Mouse (Mus musculus) left cerebral cortex, adult 2 months (tissue): Measurements from ENCODE around the gene Cpa4. TPM values are rescaled to one million over a fixed set of nuclear protein-coding genes. Genes with fewer than 3 reads are reported as not detected.

ENCODE experiments used
- DNase-seq, 2 experiments: peaks; one replicate each; pipeline ENCODE4 v3.0.0; 2021 to 2022; ENCODE audit warnings: low spot score in 2 of 2, mixed read lengths in 1 of 2; ENCODE audit errors: extremely low spot score in 1 of 2
- H3K27ac ChIP-seq: fragments of 200-600 bp; 2 replicates; pipeline ENCODE4 v1.8.1; 2022
- H3K4me3 ChIP-seq: fragments of 200-600 bp; 2 replicates; pipeline ENCODE4 v1.8.1; 2022
- CTCF ChIP-seq: fragments of 200-600 bp; IDR thresholded peaks from 2 replicates; pipeline ENCODE4 v1.8.1; 2022; ENCODE audit warnings: antibody characterized with exemption, mild to moderate bottlenecking, moderate library complexity
- intact Hi-C: fragments of 180-260 bp; cut with DNase I; formaldehyde crosslinking; loops from one replicate; pipeline ENCODE4 v1.15.1; 2025
- total RNA-seq, 2 experiments: library from RNA; stranded (reverse); gene quantifications; 2 replicates each; pipeline ENCODE4 v1.2.3; 2021

The Cpa4 gene
- total RNA-seq, 2 experiments from 2014 or later = 0.16 TPM; not detected in 1

DNA sequence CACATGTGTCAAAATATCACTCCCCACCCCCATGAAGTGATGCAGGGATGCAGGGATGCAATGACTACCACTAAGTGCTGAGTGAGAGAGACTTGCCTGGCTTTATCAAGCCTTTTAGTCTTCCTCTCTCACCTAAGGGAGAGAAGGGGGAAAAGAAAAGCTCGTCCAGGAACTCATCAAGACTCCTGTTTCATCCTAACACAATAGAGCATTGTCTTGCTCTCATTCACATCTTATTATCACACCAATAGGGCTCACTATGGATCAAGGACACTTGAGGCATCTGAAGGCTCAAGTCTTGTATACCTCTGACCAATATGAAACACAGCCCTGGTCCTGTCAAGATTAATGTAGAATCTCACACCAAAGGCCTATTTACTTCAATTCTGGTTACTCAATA lies 32.8 kb downstream of the Cpa4 start:
- intact Hi-C loops = no loop called here
- DNase-seq = no peak
- H3K27ac ChIP-seq = no peak overlapping the region
- TF ChIP-seq CTCF = no peak
- no peak overlapping the region for H3K4me3 ChIP-seq

DNA sequence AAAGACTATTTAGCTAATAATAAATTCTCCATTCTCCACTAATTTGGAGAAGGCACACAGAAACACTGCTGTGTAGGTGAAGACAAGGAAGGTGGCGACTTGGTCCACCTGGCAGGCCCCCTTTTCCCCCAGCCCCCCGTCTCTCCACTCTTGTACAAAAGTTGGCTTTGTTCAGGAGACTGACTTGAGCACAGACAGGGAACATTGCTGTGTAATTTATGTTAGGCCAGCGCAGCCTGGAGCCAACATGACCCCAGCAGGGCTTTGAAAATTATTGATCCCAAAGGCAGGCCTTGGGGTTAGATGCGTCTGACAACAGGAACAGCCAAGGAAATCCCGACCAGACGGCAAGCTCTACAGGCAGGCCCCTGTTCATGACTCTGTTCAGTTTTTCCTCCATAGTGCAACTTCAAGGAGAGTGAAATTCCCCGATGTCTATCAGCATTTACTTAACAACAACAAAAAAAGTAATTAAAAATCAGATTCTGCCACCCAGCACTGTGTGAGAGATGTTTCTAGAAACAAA lies 36.2 kb downstream of the Cpa4 start:
- no peak for TF ChIP-seq CTCF
- intact Hi-C loops = no loop called here
- DNase-seq = no peak
- no peak overlapping the region for H3K27ac ChIP-seq
- no peak overlapping the region for H3K4me3 ChIP-seq

DNA sequence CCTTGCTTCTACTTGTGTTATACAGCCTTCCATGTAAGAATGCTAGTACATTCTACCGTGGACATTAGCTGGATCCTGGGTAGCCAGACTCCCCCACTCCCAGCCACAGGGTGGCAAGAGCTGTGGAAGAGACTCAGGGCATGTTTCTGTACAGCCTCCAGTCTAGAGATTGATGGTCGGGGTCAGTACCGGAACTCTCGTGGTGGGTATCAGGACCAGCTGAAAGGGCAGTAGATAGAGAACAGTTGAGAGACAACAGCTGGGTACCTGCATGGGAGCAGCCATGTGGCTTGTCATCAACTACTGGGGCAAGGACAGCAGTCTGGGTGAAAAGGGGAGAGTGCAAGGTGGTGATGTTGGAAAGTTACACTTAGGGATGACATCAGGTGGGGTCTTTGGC lies 36.9 kb downstream of the Cpa4 start:
- no peak for TF ChIP-seq CTCF
- no peak overlapping the region for H3K4me3 ChIP-seq
- intact Hi-C loops = no loop called here
- DNase-seq = no peak
- H3K27ac ChIP-seq = no peak overlapping the region

DNA sequence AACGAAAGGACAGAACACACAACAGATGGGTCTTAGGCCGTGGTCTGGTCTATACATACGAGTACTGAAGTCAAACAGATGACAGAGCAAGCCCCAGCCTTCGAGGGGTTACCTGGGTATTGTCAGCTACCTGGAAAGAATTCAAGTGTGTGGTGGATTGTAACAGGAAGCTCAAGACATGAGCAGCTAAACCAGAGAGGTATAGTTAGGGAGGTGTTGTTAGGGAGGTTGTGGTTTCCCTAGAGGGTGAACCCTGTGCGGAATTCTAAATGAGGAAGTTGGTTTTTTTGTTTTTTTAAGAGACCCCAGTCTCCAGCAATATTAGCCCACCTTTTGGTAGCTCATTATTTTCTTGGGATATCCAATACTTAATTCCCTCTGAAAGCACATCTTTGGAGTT lies 37.5 kb downstream of the Cpa4 start:
- Histone ChIP-seq H3K27ac (no peak overlapping the region), H3K4me3 (no peak overlapping the region)
- intact Hi-C loops = no loop called here
- DNase-seq = no peak
- no peak for TF ChIP-seq CTCF

DNA sequence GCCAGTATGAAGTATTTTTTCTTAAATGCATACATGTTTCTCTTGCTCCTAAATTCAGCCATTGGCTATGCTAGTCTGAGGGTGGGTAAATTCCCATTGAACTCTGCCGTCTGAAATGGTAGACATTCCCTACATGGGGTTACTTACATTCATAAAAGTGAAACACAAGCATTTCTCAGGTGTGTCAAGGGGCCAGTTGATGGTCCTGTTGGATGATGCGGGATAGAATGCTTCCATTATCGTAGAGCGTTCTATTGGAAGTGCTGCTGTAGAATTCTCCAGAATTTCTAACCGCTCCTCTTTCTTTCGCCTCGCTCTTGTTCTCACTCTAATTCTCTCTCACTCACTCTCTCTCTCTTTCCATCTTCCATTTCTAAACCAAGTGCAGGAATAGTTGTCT lies 42.5 kb downstream of the Cpa4 start, which contains the start of gene Cpa5:
TSS of gene Cpa5 (plus strand) at position 301 of the 400 bp plus-strand sequence.
- Histone ChIP-seq H3K4me3 (no peak within 1 kb of the TSS), H3K27ac (no peak within 1 kb of the TSS)
- TF ChIP-seq CTCF = no peak
- intact Hi-C loops = no loop called here
- no peak for DNase-seq

DNA sequence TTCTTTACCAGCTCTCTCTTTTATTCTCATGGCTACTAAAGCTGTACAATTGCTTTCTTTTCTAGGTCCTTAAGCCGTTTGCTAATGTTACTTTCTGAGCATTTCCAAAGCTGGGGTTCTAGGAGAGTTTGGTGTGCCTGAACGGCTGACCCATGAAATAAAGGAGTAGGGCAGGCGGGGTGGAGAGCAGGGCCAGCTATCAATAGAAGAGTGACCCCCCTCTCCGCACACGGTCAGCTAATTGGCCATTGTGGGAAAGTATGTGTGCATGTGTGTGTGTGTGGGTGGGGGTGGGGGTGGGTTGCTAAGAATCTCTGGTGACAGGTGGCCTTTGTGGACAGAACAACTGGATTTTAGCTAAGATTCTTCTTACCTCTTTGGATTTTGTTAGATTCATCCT lies 43.0 kb downstream of the Cpa4 start:
- no peak for DNase-seq
- TF ChIP-seq CTCF = no peak
- intact Hi-C loops = no loop called here
- H3K4me3 ChIP-seq = no peak overlapping the region
- H3K27ac ChIP-seq = no peak overlapping the region

DNA sequence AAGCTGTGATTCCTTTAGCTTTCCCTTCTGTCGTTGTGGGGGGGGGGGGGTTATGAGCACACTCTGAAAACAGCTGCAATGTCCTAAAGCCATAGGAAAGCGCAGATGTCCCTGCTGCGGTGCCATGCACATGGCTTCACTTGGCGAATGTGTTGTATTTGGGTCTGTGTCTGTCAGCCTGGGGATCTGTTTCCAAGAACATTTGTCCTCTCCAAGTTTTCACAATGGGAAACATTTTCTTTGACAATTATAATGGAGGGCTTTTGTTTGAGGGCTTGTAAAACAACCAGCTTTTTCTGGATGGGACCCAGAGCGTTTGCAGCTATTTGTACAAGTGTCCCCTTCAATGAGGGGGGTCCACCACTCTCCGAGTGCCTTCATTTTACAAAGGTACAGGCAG lies 46.1 kb downstream of the Cpa4 start:
- Histone ChIP-seq H3K4me3 (no peak overlapping the region), H3K27ac (no peak overlapping the region)
- no peak for TF ChIP-seq CTCF
- no peak for DNase-seq
- intact Hi-C loops = no loop called here

DNA sequence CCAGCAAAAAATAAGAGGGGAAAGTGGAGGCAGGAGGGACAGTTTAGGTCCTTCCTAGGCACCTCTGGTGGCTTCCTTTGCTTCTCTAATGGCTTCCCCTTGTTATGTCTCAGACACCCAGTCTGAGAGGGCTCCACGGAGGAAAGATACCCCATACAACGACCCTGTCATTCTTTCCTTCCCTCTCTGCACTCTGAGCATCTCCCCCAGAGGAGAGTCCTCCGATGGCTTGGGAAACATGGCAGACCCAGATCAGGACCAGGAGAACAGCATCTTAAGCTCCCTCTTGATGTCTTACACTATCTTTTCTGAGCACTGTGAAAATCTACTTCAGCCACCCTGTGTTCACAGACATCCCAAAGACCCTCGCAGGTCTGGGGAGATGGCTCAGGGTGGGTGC lies 47.6 kb downstream of the Cpa4 start:
- Histone ChIP-seq H3K4me3 (no peak overlapping the region), H3K27ac (no peak overlapping the region)
- no peak for DNase-seq
- intact Hi-C loops = no loop called here
- TF ChIP-seq CTCF = no peak

DNA sequence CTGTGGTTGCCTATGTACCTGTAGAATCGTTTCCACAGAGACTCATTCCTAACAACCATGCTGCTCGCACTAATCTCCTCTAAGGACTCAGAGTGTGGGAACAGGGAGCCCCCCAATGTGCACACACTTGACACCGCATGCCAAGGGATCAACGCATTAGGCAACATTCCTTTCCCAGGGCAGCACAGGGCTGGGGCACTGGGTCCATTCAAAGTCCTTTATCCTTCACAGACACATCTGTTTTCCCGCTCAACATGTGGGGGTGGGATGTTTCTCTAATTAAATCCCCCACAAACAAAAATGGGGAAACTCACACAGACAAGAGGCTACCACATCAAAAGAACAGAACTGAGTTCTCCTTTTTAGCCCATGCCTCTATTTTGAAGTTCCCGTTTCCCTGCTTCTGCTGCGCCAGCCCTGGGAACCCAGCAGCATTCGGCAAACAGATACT lies 48.3 kb downstream of the Cpa4 start:
- H3K27ac ChIP-seq = no peak overlapping the region
- intact Hi-C loops = no loop called here
- no peak overlapping the region for H3K4me3 ChIP-seq
- no peak for TF ChIP-seq CTCF
- DNase-seq = no peak

DNA sequence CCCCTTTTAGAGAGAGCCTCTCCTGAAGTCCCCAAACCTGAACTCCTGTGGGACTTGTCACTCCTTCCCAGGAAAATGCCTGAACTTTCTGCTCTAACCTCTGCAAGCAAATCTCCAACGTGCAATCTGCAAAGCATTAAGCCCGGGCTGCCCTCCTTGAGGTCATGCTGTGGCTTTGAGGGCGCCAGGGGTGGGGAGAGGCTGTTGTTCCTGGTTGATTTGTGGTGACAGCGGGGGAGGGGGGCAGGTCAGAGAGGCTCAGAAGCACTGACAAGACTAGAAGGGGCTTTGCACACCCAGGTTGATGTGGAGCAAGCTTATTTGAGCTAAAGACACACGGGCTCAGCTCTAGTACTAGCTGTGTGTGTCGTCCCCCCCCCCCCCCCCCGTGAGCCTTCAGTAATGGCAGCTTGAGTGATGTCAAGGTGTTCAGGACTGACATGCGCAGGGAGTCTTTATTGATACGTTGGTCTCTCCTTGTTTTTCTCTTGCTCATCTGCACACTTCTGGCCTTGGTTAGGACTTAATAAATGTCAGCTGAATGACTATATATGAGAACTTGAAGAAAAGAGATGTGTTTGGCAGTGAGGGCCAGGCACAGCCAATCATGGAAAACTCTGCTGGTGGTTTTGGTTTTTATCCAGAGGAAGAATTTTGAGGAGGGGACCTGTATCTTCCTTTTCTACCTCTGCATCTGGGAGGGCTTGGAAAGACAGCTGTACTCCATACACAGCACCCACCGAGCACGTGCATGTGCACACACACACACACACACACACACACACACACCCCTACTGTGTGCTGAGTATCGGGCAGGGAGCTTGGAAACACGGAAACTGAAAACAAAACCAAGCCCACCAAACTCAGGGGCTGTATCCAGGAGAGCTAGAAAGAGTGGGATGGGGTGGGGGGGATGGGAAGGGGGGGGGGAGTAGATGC lies 49.1 kb downstream of the Cpa4 start:
- H3K27ac ChIP-seq = no peak overlapping the region
- intact Hi-C loops = no loop called here
- TF ChIP-seq CTCF = no peak
- no peak for DNase-seq
- H3K4me3 ChIP-seq = no peak overlapping the region; the same call in 1 of the 2 replicates

DNA sequence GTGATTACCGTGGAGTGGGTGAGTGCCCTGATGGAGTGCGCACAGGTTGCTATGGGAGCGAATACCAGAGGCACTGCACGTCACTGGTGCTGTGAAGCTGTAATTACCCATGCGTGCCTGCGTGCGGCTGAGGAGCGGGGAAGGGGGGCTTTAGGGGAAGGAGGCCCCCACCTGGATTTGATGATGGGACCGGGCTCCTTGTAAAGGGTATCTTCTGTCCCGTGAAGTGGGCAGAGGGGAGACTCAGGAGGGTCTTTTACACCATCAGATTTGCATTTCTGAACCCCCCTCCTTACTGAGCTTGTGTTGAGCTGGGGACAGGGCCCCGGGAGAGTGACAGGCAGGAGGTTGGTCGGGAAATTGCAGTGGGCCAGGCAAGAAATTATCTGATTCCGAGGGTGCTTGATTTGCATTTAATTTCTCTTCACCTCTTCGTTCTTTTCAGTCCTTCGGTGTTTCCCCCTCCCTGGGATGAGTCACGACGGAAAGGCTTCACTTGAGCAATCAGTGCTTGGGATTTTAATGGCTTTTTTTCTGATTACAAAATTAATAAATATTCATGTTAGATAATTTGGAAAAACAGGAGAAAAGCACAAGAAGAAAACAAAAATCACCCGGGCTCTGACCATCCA lies 49.9 kb downstream of the Cpa4 start:
- DNase-seq = peak; percentile 54 to 67
- TF ChIP-seq CTCF = peak; percentile 33
- Histone ChIP-seq H3K27ac (peak overlapping the region; percentile 63), H3K4me3 (peak overlapping the region; percentile 19; the same call in 1 of the 2 replicates)
- intact Hi-C loops = no loop called here

DNA sequence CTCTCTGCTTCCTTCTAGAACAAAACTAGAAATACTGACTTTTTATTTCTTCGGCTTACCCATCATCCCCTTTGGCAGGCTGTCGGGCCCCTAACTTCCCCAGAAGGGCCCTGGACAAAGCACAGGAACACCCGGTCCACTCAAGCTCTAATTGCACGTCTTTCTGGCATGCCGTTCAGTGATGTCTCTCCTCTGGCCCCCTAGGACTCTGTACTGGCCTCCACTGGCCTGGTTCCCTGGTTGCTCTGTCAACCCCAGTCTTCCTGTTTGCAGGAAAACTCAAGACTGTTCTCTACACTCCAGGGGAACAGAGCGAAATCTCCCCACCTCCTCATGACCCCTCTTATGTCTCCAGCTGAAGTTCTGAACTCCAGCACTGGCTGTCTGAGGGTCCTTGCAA lies 50.6 kb downstream of the Cpa4 start:
- no peak for DNase-seq
- Histone ChIP-seq H3K4me3 (no peak overlapping the region), H3K27ac (no peak overlapping the region; the same call in 1 of the 2 replicates)
- no peak for TF ChIP-seq CTCF
- intact Hi-C loops = no loop called here
